Mouse (Mus musculus) lung, embryonic 15.5 days (tissue): ENCODE data around the gene Dock11. TPM values are rescaled to one million over a fixed set of nuclear protein-coding genes. Genes with fewer than 3 reads are reported as not detected.

Source experiments
- ATAC-seq: fragments of 200-750 bp; cut with Nextera tagmentation; 2 replicates; pipeline ENCODE4 v1.8.0; 2017; ENCODE audit warnings: moderate number of reproducible peaks, borderline replicate concordance; ENCODE audit not compliant: low FRiP score, low TSS enrichment; ENCODE audit errors: extremely low read depth
- H3K27ac ChIP-seq: fragments of 300-500 bp; sonication (generic); 2 replicates; pipeline ENCODE4 v1.5.1; 2015; ENCODE audit warnings: moderate library complexity, mild to moderate bottlenecking, inconsistent platforms
- H3K27me3 ChIP-seq: fragments of 300-500 bp; sonication (generic); 2 replicates; pipeline ENCODE4 v1.6.1; 2015; ENCODE audit warnings: inconsistent platforms
- H3K36me3 ChIP-seq: fragments of 300-500 bp; sonication (generic); 2 replicates; pipeline ENCODE4 v1.6.1; 2015; ENCODE audit warnings: inconsistent platforms
- H3K4me1 ChIP-seq: fragments of 300-500 bp; sonication (generic); 2 replicates; pipeline ENCODE4 v1.6.1; 2015; ENCODE audit warnings: inconsistent platforms
- H3K4me2 ChIP-seq: fragments of 300-500 bp; sonication (generic); 2 replicates; pipeline ENCODE4 v1.6.1; 2015; ENCODE audit warnings: inconsistent platforms, mild to moderate bottlenecking, moderate library complexity
- H3K4me3 ChIP-seq: fragments of 300-500 bp; sonication (generic); 2 replicates; pipeline ENCODE4 v1.5.1; 2015; ENCODE audit warnings: mild to moderate bottlenecking, inconsistent platforms
- H3K9ac ChIP-seq: fragments of 300-500 bp; sonication (generic); 2 replicates; pipeline ENCODE4 v1.6.1; 2015; ENCODE audit warnings: inconsistent platforms
- H3K9me3 ChIP-seq: fragments of 300-500 bp; sonication (generic); 2 replicates; pipeline ENCODE4 v1.6.1; 2016; ENCODE audit warnings: inconsistent platforms
- WGBS: fragments of 180-500 bp; shearing (Covaris S2); methylation state at CpG from one replicate; pipeline ENCODE4 v1.1.7; 2015; 5-methylcytosine and 5-hydroxymethylcytosine counted together
- polyA plus RNA-seq: library from polyadenylated mRNA; unstranded; fragments of >200 nt; fragmentation: Nextera tagmentation; extraction: Ambion mirVana; gene quantifications from 2 replicates; pipeline ENCODE4 v1.2.1, GENCODE M21; 2015

Dock11 gene
- 6.1 and 8.3 TPM in 2 replicates for polyA plus RNA-seq

DNA sequence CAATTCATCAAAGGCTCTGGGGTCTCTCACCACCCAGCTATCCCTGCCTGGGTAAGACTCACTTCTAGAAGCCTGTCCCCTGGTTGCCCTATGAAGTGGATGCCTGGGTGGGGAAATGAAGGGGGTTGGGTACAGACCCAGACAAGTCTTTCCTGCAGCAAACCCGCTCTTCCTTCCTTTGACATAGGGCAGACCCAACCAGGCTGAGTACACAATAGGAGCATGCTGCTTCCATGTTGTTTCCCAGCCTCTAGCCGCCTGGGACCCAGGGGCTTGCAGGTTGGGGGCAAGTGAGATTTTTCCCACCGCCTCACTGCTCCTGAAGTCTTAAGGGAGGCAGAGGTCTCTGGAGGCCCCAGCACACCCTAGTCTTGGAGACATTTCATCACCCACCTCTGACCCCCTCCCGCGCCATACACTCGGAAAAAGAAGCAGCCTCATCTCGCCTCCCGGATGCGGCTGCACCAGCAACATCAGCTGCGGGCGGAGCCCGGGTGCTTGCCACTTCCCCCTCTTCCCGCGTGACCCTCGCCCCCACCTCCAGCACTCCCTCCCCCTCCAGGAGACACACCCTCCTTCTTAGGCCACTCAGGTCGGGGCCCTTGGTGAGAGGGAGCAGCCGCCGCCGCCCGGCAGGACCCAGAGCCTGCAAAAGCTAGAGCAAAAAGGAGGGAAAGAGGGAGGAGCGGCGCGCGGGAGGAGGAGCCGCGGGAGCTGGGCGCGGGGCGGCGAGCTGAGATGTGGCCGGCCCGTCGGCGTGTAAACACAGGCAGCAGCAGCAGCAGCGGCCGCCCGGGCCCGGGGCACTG, at the start of gene Dock11:
Gene Dock11 (plus strand): TSS at position 746 of the 809 bp plus-strand sequence.
- H3K9me3 ChIP-seq: no peaks in the 10 kb centered on the region
- H3K4me3 ChIP-seq: peak within 1 kb of the TSS; percentile 54
- H3K4me1 ChIP-seq: 0 out of 2 replicates have a peak, but pooled peaks cover 4% of the 10 kb centered on the region
- 22% methylated on average over 16 of the region's 38 CpGs for WGBS
- H3K27ac ChIP-seq: no peak within 1 kb of the TSS
- no peaks in the 10 kb centered on the region for H3K27me3 ChIP-seq
- peak; percentile 80 for ATAC-seq
- H3K36me3 ChIP-seq: no peaks in the 10 kb centered on the region
- H3K4me2 ChIP-seq: peak within 1 kb of the TSS; percentile 77
- peak within 1 kb of the TSS; percentile 47 for H3K9ac ChIP-seq

DNA sequence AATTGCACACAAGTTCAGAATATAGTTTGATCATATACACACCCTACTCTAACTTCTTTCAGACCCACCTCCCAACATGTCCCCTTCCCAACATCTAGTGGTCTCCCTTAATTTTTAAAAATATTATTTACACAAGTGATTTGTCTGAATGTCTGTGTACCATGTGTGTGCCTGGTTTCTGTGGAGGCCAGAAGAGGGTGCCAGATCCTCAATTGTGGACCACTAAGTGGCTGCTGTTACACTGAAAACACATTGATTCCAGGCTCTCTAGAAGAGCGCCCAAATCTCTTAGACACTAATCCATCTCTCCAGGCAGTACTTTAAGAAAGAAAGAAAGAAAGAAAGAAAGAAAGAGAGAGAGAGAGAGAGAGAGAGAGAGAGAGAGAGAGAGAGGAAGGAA, 8.9 kb upstream of the Dock11 start:
- H3K4me2 ChIP-seq: no peak overlapping the region
- 30% methylated on average over 1 of the region's 1 CpGs for WGBS
- no peaks in the 10 kb centered on the region for H3K27me3 ChIP-seq
- no peak for ATAC-seq
- H3K9ac ChIP-seq: no peak overlapping the region
- no peak overlapping the region for H3K27ac ChIP-seq
- H3K36me3 ChIP-seq: no peaks in the 10 kb centered on the region
- H3K4me1 ChIP-seq: no peaks in the 10 kb centered on the region
- no peak overlapping the region for H3K4me3 ChIP-seq
- no peaks in the 10 kb centered on the region for H3K9me3 ChIP-seq

- H3K9ac ChIP-seq: peak overlapping the region; percentile 47
- H3K4me2 ChIP-seq: peak overlapping the region; percentile 77
- ATAC-seq: peak; percentile 65
- no peaks in the 10 kb centered on the region for H3K27me3 ChIP-seq
- no peaks in the 10 kb centered on the region for H3K36me3 ChIP-seq
- H3K9me3 ChIP-seq: no peaks in the 10 kb centered on the region
- peak overlapping the region; percentile 54 for H3K4me3 ChIP-seq
- H3K4me1 ChIP-seq: 0 out of 2 replicates have a peak, but pooled peaks cover 4% of the 10 kb centered on the region
- H3K27ac ChIP-seq: no peak overlapping the region
- WGBS: 10% methylated on average over 49 of the region's 58 CpGs
Measured at GRCm38 (mm10) chrX:35888945-35889799, 540 bp downstream of the Dock11 start.

GRCm38 (mm10) chrX:35889800-35890106, 1.1 kb downstream of the Dock11 start:
- Histone ChIP-seq H3K9me3 (no peaks in the 10 kb centered on the region), H3K9ac (no peak overlapping the region), H3K27ac (no peak overlapping the region), H3K27me3 (no peaks in the 10 kb centered on the region), H3K4me1 (0 out of 2 replicates have a peak, but pooled peaks cover 4% of the 10 kb centered on the region), H3K4me2 (peak overlapping the region; percentile 77), H3K4me3 (peak overlapping the region; percentile 54), H3K36me3 (no peaks in the 10 kb centered on the region)
- no peak for ATAC-seq
- WGBS: 27% methylated on average over 8 of the region's 8 CpGs

DNA sequence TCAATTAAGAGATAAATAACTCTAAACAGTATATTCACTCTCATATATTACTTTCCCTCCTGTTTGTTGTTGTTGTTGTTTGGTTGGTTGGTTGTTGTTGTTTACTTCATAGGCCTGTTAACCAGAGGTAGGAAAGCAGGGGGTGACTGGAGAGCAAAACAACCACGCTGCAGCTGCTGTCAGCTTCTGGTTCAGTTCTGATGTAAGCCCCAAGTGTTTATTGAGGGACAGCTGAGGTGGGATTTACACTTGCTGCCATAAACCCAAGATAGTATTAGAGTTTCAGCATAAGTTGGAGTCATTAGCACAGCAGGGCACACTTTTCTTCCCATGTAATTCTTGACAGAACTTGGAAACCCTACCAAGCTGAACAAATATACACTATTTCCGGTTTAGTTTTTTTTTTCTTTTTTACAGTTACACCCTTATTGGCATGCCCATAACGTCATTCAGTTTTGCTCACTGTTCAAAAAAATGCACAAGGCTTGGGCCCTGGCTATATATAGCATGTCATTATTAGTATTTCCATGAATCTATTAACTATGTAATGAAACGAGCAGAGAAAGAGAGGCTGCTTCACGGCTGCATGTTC, 3.0 kb downstream of the Dock11 start:
- no peak overlapping the region for H3K4me3 ChIP-seq
- 0 out of 2 replicates have a peak, but pooled peaks cover 4% of the 10 kb centered on the region for H3K4me1 ChIP-seq
- no peak for ATAC-seq
- no peaks in the 10 kb centered on the region for H3K36me3 ChIP-seq
- H3K4me2 ChIP-seq: no peak overlapping the region
- H3K9me3 ChIP-seq: no peaks in the 10 kb centered on the region
- H3K27ac ChIP-seq: no peak overlapping the region
- 70% methylated on average over 5 of the region's 5 CpGs for WGBS
- H3K27me3 ChIP-seq: no peaks in the 10 kb centered on the region
- no peak overlapping the region for H3K9ac ChIP-seq

DNA sequence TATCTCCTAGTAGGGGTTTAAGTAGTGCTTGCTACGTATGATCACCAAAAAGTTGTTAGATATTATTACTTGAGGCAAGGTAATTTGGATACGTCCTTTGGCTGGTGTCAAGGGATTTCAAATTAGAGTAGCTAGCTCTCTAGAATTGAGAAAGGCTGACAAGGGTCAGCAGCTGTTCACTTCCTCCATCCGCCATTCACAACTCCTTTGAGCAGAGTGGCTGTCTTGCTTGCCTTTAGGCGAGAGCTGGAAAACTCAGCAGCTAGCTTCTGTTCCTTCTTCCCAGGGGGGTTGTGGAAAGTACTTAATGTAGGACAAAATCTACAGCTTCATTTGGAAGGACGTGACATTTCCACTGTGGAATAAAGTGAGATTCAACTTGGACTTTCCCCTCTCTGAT, 3.7 kb downstream of the Dock11 start:
- 0 out of 2 replicates have a peak, but pooled peaks cover 4% of the 10 kb centered on the region for H3K4me1 ChIP-seq
- H3K9me3 ChIP-seq: no peaks in the 10 kb centered on the region
- H3K27me3 ChIP-seq: no peaks in the 10 kb centered on the region
- no peaks in the 10 kb centered on the region for H3K36me3 ChIP-seq
- H3K27ac ChIP-seq: no peak overlapping the region
- no peak overlapping the region for H3K9ac ChIP-seq
- WGBS: 73% methylated on average over 5 of the region's 5 CpGs
- H3K4me3 ChIP-seq: no peak overlapping the region
- ATAC-seq: no peak
- no peak overlapping the region for H3K4me2 ChIP-seq

- no peak overlapping the region for H3K4me2 ChIP-seq
- no peak for ATAC-seq
- H3K9ac ChIP-seq: no peak overlapping the region
- H3K4me1 ChIP-seq: no peaks in the 10 kb centered on the region
- 76% methylated on average over 10 of the region's 11 CpGs for WGBS
- H3K4me3 ChIP-seq: no peak overlapping the region
- H3K9me3 ChIP-seq: no peaks in the 10 kb centered on the region
- H3K27ac ChIP-seq: no peak overlapping the region
- no peaks in the 10 kb centered on the region for H3K27me3 ChIP-seq
- H3K36me3 ChIP-seq: no peaks in the 10 kb centered on the region
Measured at GRCm38 (mm10) chrX:35897648-35898500, 9.2 kb downstream of the Dock11 start.

GRCm38 (mm10) chrX:35898501-35898766, 9.8 kb downstream of the Dock11 start:
- no peaks in the 10 kb centered on the region for H3K4me1 ChIP-seq
- H3K9ac ChIP-seq: no peak overlapping the region
- no peak for ATAC-seq
- WGBS: 94% methylated on average over 2 of the region's 2 CpGs
- H3K4me3 ChIP-seq: no peak overlapping the region
- H3K4me2 ChIP-seq: no peak overlapping the region
- no peaks in the 10 kb centered on the region for H3K36me3 ChIP-seq
- no peak overlapping the region for H3K27ac ChIP-seq
- H3K27me3 ChIP-seq: no peaks in the 10 kb centered on the region
- H3K9me3 ChIP-seq: no peaks in the 10 kb centered on the region

DNA sequence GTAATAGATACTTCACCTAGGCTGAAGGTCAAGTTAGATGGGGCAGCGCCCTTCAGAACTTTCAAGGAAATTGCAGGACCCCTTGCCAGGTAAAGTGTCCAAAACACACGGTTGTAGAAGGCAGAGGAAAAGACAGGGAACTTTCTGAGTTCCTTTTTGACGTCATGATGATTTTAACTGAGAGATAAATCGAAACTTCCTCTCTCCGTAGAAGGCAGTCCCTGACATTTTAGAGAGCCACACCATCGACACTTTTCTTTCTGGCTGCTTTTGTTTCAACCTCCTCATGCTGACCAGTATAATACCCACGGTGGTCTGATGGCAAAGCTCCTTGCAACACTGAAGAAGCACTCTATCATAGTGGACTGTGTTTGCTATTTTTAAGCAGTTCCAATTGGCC, 15.7 kb downstream of the Dock11 start:
- 57% methylated on average over 7 of the region's 7 CpGs for WGBS
- no peaks in the 10 kb centered on the region for H3K9me3 ChIP-seq
- H3K36me3 ChIP-seq: no peaks in the 10 kb centered on the region
- H3K4me2 ChIP-seq: no peak overlapping the region
- H3K4me3 ChIP-seq: no peak overlapping the region
- no peak overlapping the region for H3K9ac ChIP-seq
- no peak overlapping the region for H3K27ac ChIP-seq
- ATAC-seq: no peak
- H3K27me3 ChIP-seq: no peaks in the 10 kb centered on the region
- H3K4me1 ChIP-seq: no peaks in the 10 kb centered on the region

- Histone ChIP-seq H3K36me3 (no peaks in the 10 kb centered on the region), H3K4me1 (no peaks in the 10 kb centered on the region), H3K27ac (no peak overlapping the region), H3K4me3 (no peak overlapping the region), H3K4me2 (no peak overlapping the region), H3K9ac (no peak overlapping the region), H3K27me3 (no peaks in the 10 kb centered on the region), H3K9me3 (no peaks in the 10 kb centered on the region)
- no peak for ATAC-seq
- 65% methylated on average over 4 of the region's 4 CpGs for WGBS
Measured at GRCm38 (mm10) chrX:35906696-35907330, 18.2 kb downstream of the Dock11 start.

GRCm38 (mm10) chrX:35919558-35919957, 30.9 kb downstream of the Dock11 start:
- Histone ChIP-seq H3K9me3 (no peaks in the 10 kb centered on the region), H3K4me2 (no peak overlapping the region), H3K4me3 (no peak overlapping the region), H3K9ac (no peak overlapping the region), H3K36me3 (no peaks in the 10 kb centered on the region), H3K4me1 (no peaks in the 10 kb centered on the region), H3K27ac (no peak overlapping the region), H3K27me3 (no peaks in the 10 kb centered on the region)
- 78% methylated on average over 2 of the region's 2 CpGs for WGBS
- ATAC-seq: no peak
